Mouse (Mus musculus) large intestine, adult 2 months (tissue): ENCODE measurements around the gene Man2a1. TPM values are rescaled to one million over a fixed set of nuclear protein-coding genes. Genes with fewer than 3 reads are reported as not detected.

Source experiments
- DNase-seq: peaks from one replicate; pipeline ENCODE4 v3.0.0-alpha.2; 2012; ENCODE audit warnings: low read depth, low spot score
- WGBS: fragments of 180-500 bp; shearing (Covaris S2); methylation state at CpG from one replicate; pipeline ENCODE4 v1.1.7; 2018; 5-methylcytosine and 5-hydroxymethylcytosine counted together
- polyA plus RNA-seq: library from polyadenylated mRNA; depleted of rRNA; stranded (reverse); fragments of >200 nt; gene quantifications from 2 replicates; pipeline ENCODE4 v1.2.3, GENCODE M21; 2012

The Man2a1 gene
- polyA plus RNA-seq, 1 experiment, result 11.7 TPM

DNA sequence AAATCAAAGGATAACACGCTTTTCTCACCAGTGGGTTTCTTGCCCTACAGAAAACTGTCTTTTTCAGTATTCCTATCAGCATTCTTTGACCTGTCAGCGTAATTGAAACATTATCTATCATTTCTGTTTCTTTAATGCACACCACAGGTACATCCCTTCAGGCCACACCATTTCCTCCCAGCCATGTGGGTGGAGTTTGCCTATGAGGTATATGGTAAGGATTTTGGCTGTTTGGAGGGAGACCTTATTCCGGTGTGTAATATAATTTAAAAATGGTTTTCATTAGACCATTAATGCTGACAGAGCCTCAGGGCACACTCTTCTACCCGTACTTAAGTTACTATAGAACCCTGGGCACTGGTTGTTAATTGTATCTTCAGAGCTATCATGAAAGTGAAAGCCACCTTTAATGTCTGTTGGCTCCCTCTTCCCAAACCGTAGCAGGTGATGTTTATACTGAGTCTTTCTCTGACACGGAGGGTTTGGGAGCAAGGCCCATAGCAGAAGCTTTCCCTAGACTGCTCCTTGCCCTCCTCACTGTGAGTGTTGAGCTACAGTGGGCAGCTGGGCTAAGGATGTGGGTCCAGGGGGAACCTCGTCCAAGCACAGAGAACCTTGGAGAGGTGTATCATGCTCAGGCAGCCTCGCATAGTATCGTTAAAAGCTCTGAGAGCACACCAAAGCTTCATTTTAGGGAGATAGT lies 21.3 kb downstream of the Man2a1 start:
- WGBS, result 73% methylated on average over 9 of the region's 9 CpGs
- no peak for DNase-seq

DNA sequence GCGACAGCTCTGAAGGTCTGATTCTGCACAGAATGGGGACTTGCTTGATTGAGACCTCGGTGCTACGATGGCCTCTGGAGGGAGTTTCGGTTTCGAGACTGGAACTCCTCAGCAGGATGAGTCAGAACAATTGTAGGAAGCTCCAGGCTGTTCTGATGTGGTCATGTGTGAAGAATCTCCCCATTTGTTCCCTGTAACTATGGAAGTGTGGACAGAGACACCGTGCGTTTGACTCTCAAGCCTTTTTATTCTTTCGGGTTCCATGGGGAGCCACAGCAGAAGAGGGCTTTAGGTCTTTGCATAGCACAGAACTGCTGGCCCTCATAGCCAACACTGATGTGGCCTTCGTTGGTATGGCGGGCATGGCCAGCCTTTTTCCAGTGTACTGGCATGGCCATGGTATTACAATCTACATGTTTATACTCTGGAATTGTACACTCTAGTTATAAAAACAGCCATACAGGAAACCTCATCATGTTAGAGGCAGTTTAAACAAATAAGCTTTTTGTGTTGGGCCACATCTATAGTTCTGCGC lies 21.9 kb downstream of the Man2a1 start:
- WGBS, result 68% methylated on average over 11 of the region's 11 CpGs
- DNase-seq, result no peak

DNA sequence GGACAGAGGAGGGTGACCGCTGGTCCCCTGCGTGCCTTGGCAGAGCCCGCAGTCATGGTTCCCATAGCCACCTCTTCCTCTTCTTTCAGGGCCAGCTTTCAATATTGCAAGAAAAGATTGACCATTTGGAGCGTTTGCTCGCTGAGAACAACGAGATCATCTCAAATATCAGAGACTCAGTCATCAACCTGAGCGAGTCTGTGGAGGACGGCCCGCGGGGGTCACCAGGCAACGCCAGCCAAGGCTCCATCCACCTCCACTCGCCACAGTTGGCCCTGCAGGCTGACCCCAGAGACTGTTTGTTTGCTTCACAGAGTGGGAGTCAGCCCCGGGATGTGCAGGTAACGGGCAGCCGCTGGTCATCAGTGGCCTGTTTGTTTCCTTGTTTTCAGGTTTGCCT lies 23.9 kb downstream of the Man2a1 start:
- DNase-seq, result no peak
- WGBS, result 95% methylated on average over 15 of the region's 15 CpGs

GRCm38 (mm10) chr17:64628796-64629195 lies 28.3 kb downstream of the Man2a1 start:
- DNase-seq, result no peak
- 83% methylated on average over 5 of the region's 5 CpGs for WGBS

DNA sequence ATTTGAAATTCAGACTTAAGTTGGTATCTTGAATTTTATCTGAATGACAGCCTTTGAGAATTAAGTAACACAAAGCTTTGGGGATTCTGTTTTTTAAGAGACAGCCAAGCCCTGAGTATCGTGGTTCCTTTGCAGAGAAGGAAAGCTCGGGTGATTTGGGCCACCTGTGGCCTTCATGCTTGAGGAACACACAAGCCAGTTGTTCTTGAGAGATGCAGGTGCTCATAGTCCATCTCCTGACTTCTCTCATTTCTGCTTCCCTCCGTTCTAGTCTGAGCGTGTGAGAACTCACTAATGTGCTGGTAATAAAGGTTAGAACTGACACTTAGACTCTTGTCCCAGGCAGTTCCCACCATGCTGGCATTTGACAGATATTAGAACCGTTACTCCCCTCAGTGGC lies 28.9 kb downstream of the Man2a1 start:
- WGBS, result 86% methylated on average over 5 of the region's 5 CpGs
- no peak for DNase-seq

DNA sequence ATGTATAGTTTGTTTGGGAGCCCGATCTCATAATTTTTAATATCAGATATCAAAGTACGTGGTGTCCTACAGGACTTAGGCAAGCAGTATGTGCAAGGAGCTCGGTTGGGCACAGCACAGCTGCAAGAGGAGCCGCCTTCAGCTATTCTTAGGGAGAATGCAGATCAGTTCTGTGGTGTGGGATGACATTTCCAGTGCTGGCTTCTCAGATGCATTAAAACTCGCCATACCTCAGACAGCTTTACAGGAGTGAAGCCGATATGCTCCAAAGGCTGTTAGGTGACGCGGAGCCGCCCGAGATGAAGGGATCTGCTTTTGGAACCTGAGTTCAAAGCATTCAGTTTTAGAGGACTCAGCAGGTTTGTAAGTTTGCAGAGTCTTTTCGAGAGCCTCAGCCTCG lies 30.0 kb downstream of the Man2a1 start:
- no peak for DNase-seq
- 95% methylated on average over 12 of the region's 12 CpGs for WGBS

- 80% methylated on average over 8 of the region's 8 CpGs for WGBS
- DNase-seq, result no peak
Measured at GRCm38 (mm10) chr17:64637868-64638537, 37.5 kb downstream of the Man2a1 start.

GRCm38 (mm10) chr17:64641376-64641775 lies 40.8 kb downstream of the Man2a1 start:
- WGBS, result 92% methylated on average over 3 of the region's 3 CpGs
- DNase-seq, result no peak

DNA sequence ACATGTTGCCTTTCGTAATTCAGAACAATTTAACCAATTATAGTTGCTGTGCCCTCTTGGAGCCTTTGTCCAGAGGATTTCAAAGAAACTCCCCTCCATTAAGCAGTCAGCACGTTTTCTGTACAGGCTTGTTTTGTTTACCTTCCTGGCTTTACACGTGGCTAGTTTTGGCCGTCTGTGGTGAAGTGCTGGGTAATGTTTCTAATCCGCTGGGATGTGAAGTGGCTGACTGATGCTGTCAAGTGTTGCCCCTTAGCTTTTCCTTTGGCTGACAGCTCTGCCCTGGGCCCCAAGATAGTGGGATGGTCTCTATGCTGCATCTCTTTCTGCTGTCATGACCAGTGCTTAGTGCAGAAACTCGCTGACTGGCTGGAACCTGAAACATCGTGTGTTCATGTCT lies 43.1 kb downstream of the Man2a1 start:
- WGBS, result 63% methylated on average over 7 of the region's 7 CpGs
- no peak for DNase-seq

- DNase-seq, result no peak
- WGBS, result 38% methylated on average over 8 of the region's 8 CpGs
Measured at GRCm38 (mm10) chr17:64644888-64645605, 44.5 kb downstream of the Man2a1 start.

GRCm38 (mm10) chr17:64647396-64647795 lies 46.9 kb downstream of the Man2a1 start:
- no peak for DNase-seq
- WGBS, result 90% methylated on average over 9 of the region's 9 CpGs

DNA sequence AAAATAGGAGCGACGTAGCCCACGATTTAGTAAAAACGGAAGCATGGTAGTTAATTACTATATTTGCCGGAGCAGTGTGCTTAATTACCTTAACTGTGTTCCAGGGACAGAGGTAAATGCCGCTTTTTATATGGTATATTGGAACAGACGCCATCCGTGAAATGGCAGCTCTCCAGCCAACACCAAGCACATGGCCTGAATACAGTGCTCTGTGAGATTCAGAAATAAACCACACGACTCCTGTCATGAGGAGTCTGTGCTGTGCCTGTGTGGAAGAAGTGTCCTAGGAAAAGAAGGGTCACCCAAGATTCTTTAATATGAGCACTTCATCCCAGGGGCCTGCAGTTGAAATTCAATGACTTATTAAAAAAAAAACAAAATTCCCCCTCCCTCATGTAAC lies 50.2 kb downstream of the Man2a1 start:
- DNase-seq, result no peak
- WGBS, result 93% methylated on average over 9 of the region's 9 CpGs

DNA sequence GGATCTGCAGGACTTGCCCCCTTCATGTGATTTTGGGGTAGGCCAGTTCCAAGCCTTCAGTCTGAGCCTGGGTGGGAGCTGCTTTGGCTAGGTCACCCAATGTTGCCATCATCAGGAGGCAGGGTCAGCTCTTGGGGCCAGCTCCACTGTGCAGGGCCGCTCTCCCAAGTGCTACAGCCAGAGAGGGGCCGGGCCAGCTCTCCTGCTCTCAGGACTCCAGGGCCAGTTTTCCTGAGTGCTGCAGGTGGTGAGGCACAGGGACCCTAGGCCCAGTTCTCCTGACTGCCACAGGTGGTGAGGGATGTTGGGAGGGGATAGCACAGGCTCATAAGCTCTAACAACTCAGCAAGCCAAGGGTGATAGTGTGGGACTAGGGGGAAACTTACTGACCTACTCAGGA lies 53.1 kb downstream of the Man2a1 start:
- DNase-seq, result no peak
- 97% methylated on average over 2 of the region's 2 CpGs for WGBS

- no peak for DNase-seq
- WGBS, result 68% methylated on average over 4 of the region's 4 CpGs
Measured at GRCm38 (mm10) chr17:64659682-64660081, 59.1 kb downstream of the Man2a1 start.

DNA sequence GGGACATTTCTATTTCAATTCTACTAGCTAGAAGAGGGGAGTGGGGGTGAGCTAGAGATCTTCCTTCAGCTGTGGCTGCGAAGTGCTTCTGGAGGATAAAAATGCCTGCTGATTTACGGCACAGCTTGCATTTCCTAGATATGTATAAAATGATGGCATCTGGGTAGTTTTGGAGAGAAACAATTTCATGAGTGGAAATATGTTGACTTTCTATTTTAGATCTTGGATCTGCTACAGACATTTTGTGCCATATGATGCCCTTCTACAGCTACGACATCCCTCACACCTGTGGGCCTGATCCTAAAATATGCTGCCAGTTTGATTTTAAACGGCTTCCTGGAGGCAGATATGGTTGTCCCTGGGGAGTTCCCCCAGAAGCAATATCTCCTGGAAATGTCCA lies 66.0 kb downstream of the Man2a1 start:
- WGBS, result 90% methylated on average over 4 of the region's 4 CpGs

DNA sequence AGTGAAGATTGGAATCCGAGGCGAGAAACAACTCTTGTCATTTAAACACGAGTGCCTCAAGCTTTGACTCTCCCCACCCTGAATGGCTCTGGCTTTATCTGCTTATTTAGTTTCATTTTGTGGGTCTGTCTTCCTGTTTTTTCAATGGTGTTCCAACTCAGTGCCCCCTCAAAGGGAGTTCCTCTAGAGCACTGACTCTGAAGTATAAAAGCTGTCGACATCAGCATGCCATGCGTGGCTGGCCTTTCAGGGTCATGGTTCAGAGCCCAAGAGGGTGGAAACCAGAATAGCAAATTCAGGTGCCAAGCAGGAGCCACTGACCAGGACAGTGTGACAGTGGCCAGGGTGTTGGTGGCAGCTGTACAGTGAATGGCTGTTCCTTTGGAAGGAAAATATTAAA lies 68.0 kb downstream of the Man2a1 start:
- DNase-seq, result no peak
- 84% methylated on average over 5 of the region's 5 CpGs for WGBS

More for the DNA sequence above, 66.0 kb downstream of the Man2a1 start:
- DNase-seq, result no peak

DNA sequence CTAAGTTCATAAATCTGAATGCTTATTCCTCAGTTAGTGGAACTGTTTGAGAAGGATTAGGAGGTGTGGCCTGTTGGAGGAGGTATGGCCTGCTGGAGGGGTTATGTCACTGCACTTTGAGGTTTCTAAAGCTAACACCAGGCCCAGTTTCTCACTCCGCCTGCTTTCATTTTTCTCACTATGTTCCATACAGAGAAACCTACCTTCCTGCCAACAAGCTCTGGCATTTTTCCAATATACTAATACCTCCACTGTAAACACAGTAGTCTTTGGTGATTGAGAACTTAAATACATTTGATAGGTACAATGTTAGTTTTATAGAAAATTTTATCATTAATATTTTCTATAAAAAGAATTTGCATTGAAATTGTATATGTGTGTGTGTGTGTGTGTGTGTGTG lies 73.9 kb downstream of the Man2a1 start:
- WGBS, result 97% methylated on average over 1 of the region's 1 CpGs
- no peak for DNase-seq

DNA sequence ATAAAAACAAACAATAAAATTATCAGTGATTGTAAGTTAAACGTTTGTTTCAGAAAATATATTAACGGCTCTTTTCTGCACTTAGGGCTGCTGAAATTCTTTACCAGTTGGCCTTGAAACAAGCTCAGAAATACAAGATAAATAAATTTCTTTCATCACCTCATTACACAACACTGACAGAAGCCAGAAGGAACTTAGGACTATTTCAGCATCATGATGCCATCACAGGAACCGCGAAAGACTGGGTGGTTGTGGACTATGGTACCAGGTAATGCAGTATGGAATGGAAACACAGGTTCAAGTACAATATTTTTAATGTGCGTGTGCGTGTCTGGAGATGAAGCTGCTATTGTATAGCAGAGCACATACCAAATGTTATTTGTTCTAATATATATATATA lies 74.4 kb downstream of the Man2a1 start:
- 90% methylated on average over 6 of the region's 6 CpGs for WGBS

DNA sequence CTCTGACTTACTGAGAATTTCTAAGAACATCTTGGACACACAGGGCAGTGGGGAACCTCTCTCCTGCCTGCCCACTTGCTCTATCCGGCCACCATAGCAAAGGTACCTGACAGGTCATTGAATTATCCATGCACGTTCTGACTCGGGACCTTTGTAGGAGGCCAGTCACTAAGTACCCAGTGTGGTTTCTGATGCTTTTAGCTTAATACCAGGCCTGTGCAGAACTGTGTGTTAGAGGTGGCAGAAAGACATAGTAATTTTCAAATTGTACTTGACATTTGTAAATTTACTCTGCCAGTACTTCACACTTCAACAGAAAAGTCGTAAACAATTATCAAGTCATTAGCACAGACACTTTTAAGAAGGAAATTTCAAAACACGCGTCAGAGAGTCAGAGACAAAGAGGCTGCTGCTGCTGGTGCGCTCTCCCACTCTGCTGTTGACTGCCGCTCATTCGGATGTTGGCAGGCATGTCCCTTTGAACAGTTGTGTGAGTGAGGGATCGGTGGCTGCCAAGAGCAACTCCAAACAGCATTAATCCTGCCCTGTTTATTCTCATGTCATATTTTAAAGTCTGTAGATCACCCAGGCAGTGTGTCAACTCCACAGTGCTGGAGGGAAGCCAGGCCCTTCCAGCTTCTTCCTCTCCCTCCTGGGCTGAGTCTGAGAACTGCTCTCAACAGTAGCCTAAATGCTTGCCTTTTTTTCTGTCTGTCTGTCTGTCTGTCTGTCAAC lies 76.4 kb downstream of the Man2a1 start:
- DNase-seq, result peak; percentile 24
- 31% methylated on average over 10 of the region's 10 CpGs for WGBS

More for the DNA sequence above, 74.4 kb downstream of the Man2a1 start:
- no peak for DNase-seq

- WGBS, result 92% methylated on average over 3 of the region's 3 CpGs
- no peak for DNase-seq
Measured at GRCm38 (mm10) chr17:64681461-64681860, 80.9 kb downstream of the Man2a1 start.
